Mouse (Mus musculus) kidney, postnatal 0 days (tissue): ENCODE data around the gene Cdh13. TPM values are rescaled to one million over a fixed set of nuclear protein-coding genes. Genes with fewer than 3 reads are reported as not detected.
A peak's percentile ranks its signal among the peaks of the same experiment; 100 is the strongest.

Experiments
- ATAC-seq: fragments of 200-750 bp; cut with Nextera tagmentation; replicated peaks from 2 replicates; pipeline ENCODE4 v1.8.0; 2017; ENCODE audit warnings: low read depth, moderate number of reproducible peaks, moderate TSS enrichment, moderate library complexity; ENCODE audit not compliant: low FRiP score
- DNase-seq: peaks from one replicate; pipeline ENCODE4 v3.0.0-alpha.2; 2016; ENCODE audit warnings: low spot score
- H3K27ac ChIP-seq: fragments of 300-500 bp; sonication (generic); 2 replicates; pipeline ENCODE4 v1.5.1; 2014; ENCODE audit warnings: mild to moderate bottlenecking
- H3K27me3 ChIP-seq: fragments of 300-500 bp; sonication (generic); 2 replicates; pipeline ENCODE4 v1.6.1; 2014; ENCODE audit warnings: low read length, mixed read lengths; ENCODE audit not compliant: insufficient read depth
- H3K36me3 ChIP-seq: fragments of 300-500 bp; sonication (generic); 2 replicates; pipeline ENCODE4 v1.6.1; 2014; ENCODE audit warnings: low read length, mixed read lengths; ENCODE audit not compliant: insufficient read depth
- H3K4me1 ChIP-seq: fragments of 300-500 bp; sonication (generic); replicated peaks from 2 replicates; pipeline ENCODE4 v1.6.1; 2014; ENCODE audit warnings: antibody characterized with exemption, low read length, mixed read lengths; ENCODE audit not compliant: insufficient read depth
- H3K4me2 ChIP-seq: fragments of 300-500 bp; sonication (generic); 2 replicates; pipeline ENCODE4 v1.6.1; 2014; ENCODE audit warnings: mild to moderate bottlenecking, low read length, moderate library complexity, mixed read lengths
- H3K4me3 ChIP-seq: fragments of 300-500 bp; sonication (generic); replicated peaks from 2 replicates; pipeline ENCODE4 v1.5.1; 2014; ENCODE audit warnings: low read depth, low read length
- H3K9ac ChIP-seq: fragments of 300-500 bp; sonication (generic); 2 replicates; pipeline ENCODE4 v1.6.1; 2014; ENCODE audit warnings: low read depth, low read length
- H3K9me3 ChIP-seq: fragments of 300-500 bp; sonication (generic); replicated peaks from 2 replicates; pipeline ENCODE4 v1.6.1; 2016; ENCODE audit warnings: low read length, inconsistent platforms, mixed read lengths
- CTCF ChIP-seq: IDR thresholded peaks from 2 replicates; pipeline ENCODE4 v1.5.1; 2016; ENCODE audit warnings: antibody characterized with exemption, low read depth, mild to moderate bottlenecking, moderate library complexity
- WGBS: fragments of 180-500 bp; shearing (Covaris S2); extraction: QIAGEN DNeasy Blood & Tissue Kit; methylation state at CpG from one replicate; pipeline ENCODE4 v1.1.7; 2014; 5-methylcytosine and 5-hydroxymethylcytosine counted together
- polyA plus RNA-seq: library from polyadenylated mRNA; unstranded; fragments of >200 nt; fragmentation: Nextera tagmentation; extraction: Ambion mirVana; gene quantifications from 2 replicates; pipeline ENCODE4 v1.2.1, GENCODE M21; 2015

Gene Cdh13
- polyA plus RNA-seq, 1 experiment from 2014 or later: 3.9 TPM

DNA sequence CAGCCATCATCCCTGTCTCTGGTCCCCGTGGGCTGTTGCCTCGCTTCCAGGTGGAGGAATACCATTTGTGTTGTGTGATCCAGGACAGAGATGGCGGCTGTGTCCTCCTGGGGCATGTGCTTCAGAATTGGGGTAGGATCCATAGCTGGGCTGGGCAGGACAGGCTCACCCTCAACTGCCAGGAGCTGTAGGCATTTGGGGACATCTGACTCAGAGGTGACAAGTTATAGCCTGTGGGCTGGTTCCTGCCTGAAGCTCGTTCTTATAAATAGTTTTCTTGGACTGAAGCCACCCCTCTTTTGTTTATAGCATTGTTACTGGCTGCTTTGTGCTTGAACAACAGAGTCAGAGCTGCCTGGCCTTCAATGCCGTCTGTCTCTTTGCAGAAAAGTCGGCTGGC is 6.7 kb downstream of the Cdh13 start:
- Histone ChIP-seq H3K27ac (no peak overlapping the region), H3K4me2 (no peak overlapping the region), H3K9ac (no peak overlapping the region), H3K27me3 (0 out of 2 replicates have a peak, but pooled peaks cover 7% of the 10 kb centered on the region), H3K9me3 (no peaks in the 10 kb centered on the region), H3K4me3 (no peak overlapping the region), H3K36me3 (no peaks in the 10 kb centered on the region), H3K4me1 (no peaks in the 10 kb centered on the region)
- ATAC-seq (no peak), DNase-seq (no peak)
- WGBS: 66% methylated on average over 6 of the region's 6 CpGs
- no peak for TF ChIP-seq CTCF

- no peak overlapping the region for H3K4me2 ChIP-seq
- WGBS: 88% methylated on average over 5 of the region's 5 CpGs
- H3K27ac ChIP-seq: no peak overlapping the region
- TF ChIP-seq CTCF: no peak
- ATAC-seq: no peak
- H3K9me3 ChIP-seq: no peaks in the 10 kb centered on the region
- no peak overlapping the region for H3K4me3 ChIP-seq
- H3K9ac ChIP-seq: no peak overlapping the region
- no peaks in the 10 kb centered on the region for H3K27me3 ChIP-seq
- no peaks in the 10 kb centered on the region for H3K36me3 ChIP-seq
- no peak for DNase-seq
- no peaks in the 10 kb centered on the region for H3K4me1 ChIP-seq
Observed at GRCm38 (mm10) chr8:118296477-118296876, 12.9 kb downstream of the Cdh13 start.

DNA sequence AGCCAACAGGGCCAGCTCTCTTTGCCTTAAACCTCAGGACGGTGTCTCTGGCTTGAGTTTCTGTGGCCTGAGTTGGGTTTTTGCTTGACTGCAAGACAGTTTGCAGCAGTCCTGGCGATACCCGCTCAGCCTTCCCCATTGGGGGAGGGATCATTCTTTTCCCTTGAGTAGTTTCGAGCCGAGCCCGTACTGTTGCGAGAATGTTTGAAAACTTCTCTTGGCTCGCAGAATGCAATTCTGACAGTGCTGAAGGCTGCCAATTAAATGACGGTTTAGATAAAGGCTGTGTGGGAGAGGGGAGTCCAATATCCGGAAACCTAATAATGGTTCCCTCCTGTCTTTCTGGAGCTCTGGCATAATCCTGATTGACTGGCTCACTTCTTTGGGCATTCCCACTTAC is 23.4 kb downstream of the Cdh13 start:
- DNase-seq (peak; percentile 13), ATAC-seq (no peak)
- no peaks in the 10 kb centered on the region for H3K36me3 ChIP-seq
- no peaks in the 10 kb centered on the region for H3K9me3 ChIP-seq
- no peak overlapping the region for H3K9ac ChIP-seq
- H3K4me1 ChIP-seq: no peaks in the 10 kb centered on the region
- H3K27me3 ChIP-seq: no peaks in the 10 kb centered on the region
- H3K27ac ChIP-seq: no peak overlapping the region
- TF ChIP-seq CTCF: no peak
- no peak overlapping the region for H3K4me3 ChIP-seq
- H3K4me2 ChIP-seq: no peak overlapping the region
- WGBS: 36% methylated on average over 10 of the region's 10 CpGs

DNA sequence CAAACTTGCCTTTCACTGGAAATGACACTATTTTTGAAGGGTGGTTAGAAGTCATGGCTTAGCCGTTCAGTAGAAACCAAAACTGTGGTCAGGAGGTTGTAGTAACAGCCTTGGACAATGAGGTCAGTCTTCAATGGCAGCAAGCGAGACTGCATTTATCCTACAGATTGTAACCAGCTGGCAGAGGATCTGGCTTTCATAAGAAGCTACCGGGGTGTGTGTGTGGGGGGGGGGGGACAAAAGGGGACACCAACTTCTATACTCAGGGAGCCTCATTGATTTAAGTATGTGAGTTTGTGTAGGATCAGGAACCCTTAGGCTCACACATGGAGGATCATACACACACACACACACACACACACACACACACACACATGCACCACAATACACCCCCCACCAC is 25.6 kb downstream of the Cdh13 start:
- DNase-seq (no peak), ATAC-seq (no peak)
- Histone ChIP-seq H3K36me3 (no peaks in the 10 kb centered on the region), H3K9ac (no peak overlapping the region), H3K4me3 (no peak overlapping the region), H3K4me2 (no peak overlapping the region), H3K27me3 (no peaks in the 10 kb centered on the region), H3K4me1 (no peaks in the 10 kb centered on the region), H3K9me3 (no peaks in the 10 kb centered on the region), H3K27ac (no peak overlapping the region)
- no peak for TF ChIP-seq CTCF
- WGBS: 51% methylated on average over 3 of the region's 3 CpGs

DNA sequence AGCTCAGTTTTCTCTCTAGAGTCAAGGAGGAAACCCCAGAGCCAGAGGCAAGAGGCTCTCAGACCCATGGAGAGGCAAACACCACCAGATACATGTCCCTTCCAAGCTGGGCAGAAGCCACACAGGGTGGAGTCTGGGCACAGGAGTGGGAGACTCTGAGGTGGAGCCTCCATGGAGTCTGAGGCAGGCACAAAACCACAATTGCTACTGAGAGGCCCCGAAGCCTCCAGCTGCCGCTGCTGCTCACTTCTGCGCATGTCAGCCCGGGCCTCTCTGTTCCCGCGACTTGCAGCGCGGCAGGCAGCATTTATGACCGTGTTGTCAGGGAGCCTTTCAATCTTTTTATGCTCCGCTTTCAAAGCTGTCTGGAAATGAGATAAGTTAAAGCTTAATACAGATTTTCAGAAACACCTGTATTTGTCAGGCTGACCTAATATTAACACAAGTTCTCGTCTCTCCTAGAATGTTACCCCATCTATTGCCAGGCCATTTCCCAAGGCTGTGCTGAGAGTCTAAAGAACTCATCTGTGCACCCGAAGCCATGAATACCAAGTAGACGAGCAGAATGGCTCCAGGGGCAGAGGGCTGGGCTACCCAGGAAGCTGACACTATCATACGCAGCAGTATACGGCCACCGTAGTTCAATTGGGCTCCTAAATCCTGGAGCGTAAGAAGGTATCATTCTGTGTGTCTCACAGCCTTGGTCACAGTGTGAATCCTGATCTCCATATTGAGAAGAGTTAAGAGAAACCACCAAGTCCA is 30.1 kb downstream of the Cdh13 start:
- Histone ChIP-seq H3K27ac (no peak overlapping the region), H3K27me3 (no peaks in the 10 kb centered on the region), H3K4me3 (no peak overlapping the region), H3K9me3 (no peaks in the 10 kb centered on the region), H3K4me2 (no peak overlapping the region), H3K9ac (no peak overlapping the region), H3K4me1 (no peaks in the 10 kb centered on the region), H3K36me3 (no peaks in the 10 kb centered on the region)
- no peak for TF ChIP-seq CTCF
- no peak for ATAC-seq
- WGBS: 48% methylated on average over 17 of the region's 17 CpGs
- DNase-seq: peak; percentile 38

DNA sequence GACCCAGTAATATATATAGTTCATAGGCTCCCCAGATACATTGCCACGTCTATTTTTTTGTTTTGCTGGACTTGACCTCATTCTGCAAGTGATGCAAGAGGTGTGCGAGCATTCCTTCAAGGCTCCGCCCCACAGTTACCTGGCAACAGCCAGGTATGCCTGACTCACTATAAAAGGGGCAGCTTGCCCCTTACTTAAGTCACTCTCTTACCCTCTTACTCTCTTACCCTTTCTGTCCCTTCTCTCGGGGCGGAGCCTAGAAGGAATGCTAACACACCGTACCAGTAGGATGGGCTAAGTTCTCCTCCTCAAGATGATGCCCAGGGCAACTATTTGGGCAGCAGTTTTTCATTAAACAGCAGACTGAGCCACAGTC is 30.6 kb downstream of the Cdh13 start:
- no peaks in the 10 kb centered on the region for H3K36me3 ChIP-seq
- no peak for TF ChIP-seq CTCF
- DNase-seq (no peak), ATAC-seq (no peak)
- H3K4me1 ChIP-seq: no peaks in the 10 kb centered on the region
- H3K9ac ChIP-seq: no peak overlapping the region
- no peak overlapping the region for H3K4me2 ChIP-seq
- H3K9me3 ChIP-seq: no peaks in the 10 kb centered on the region
- 76% methylated on average over 6 of the region's 6 CpGs for WGBS
- H3K4me3 ChIP-seq: no peak overlapping the region
- no peaks in the 10 kb centered on the region for H3K27me3 ChIP-seq
- H3K27ac ChIP-seq: no peak overlapping the region

DNA sequence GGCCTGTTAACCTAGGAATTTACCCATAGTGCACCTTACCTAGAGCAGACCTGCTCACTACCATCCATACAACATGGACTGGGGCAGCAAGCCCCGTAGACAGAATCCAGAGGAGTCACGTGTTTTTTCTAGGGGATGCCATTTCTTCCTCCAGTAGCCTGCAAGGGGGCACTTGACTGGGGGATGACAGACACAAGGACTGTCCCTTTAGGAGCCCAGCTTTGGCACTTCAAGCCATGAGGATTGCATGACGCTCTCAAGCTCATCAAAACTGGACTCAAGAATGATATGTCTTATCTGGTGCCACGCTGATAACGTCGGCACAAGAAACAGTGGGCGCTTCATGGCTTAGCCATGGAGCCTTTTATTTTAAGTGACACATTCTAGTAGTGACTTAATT is 31.4 kb downstream of the Cdh13 start:
- no peaks in the 10 kb centered on the region for H3K9me3 ChIP-seq
- no peak for TF ChIP-seq CTCF
- H3K27ac ChIP-seq: no peak overlapping the region
- 91% methylated on average over 7 of the region's 7 CpGs for WGBS
- no peak overlapping the region for H3K9ac ChIP-seq
- H3K4me1 ChIP-seq: no peaks in the 10 kb centered on the region
- ATAC-seq (no peak), DNase-seq (no peak)
- H3K4me3 ChIP-seq: no peak overlapping the region
- no peak overlapping the region for H3K4me2 ChIP-seq
- no peaks in the 10 kb centered on the region for H3K36me3 ChIP-seq
- H3K27me3 ChIP-seq: no peaks in the 10 kb centered on the region
